Mouse (Mus musculus) olfactory bulb, adult 2 months (tissue): ENCODE data around the gene Mtmr2.

ENCODE experiments used
- CTCF ChIP-seq: fragments of 200-500 bp; IDR thresholded peaks from 2 replicates; pipeline ENCODE4 v1.5.1; 2012; ENCODE audit warnings: low read depth, mild to moderate bottlenecking, low read length, moderate library complexity; ENCODE audit not compliant: insufficient read depth
- POLR2A ChIP-seq: fragments of 200-500 bp; IDR thresholded peaks from 2 replicates; pipeline ENCODE4 v1.6.1; 2012; ENCODE audit warnings: mild to moderate bottlenecking, low read depth, low read length, moderate library complexity; ENCODE audit not compliant: insufficient read depth

DNA sequence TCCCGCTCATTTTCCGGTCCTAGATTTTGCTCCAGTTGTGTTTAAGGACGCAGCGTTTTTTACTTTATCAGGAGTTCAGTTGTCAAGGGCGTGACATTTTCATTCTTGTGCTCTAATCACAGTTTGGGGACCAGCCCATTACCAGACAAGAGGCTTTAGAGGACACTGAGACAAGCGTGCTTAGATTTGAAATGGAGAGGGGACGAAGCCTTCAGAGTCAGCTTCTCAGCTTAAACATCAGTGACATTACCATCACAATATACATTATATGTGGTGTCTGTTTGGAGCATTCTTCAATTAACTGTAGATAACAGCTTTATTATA lies 1.4 kb downstream of the Mtmr2 start:
- no peak for TF ChIP-seq CTCF
- TF ChIP-seq POLR2A = no peak
